Mouse (Mus musculus): ENCODE data around the gene Tapbp.

DNA sequence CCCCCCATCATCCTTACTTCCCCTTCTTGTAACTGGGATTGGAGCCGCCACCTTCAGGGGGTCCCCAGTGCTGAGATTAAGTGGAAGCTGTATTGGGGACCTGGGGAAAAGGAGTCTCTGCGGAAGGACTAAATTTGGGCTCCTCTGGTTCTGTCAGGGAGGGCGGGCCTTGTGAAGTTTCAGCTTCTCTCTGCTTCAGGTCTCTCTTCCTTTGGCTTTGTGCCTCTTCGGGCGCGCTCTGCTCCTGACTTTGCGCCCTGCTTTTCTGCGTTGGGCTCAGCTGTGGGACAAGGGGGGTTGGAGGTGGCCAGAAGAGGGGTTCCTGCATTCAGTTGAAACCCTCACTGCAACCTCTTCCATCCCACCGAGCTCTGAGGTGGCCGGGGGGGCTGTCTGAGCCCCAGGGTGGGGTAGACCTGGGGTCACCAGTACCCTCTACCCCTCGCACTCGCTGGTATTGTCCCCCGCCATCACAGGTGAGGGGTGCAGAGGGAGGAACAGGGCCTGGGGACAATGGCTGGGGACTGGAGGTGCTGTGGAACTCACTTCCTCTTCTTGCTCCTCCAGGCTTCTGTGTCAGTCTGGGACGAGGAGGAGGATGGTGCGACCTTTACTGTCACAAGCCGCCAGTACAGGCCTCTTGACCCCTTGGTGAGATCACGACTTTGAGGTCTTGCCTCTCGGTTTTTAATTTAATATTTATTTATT is 15.6 kb downstream of the Tapbp start:
- TF ChIP-seq HCFC1 (IDR thresholded peaks at IDR 0.05; ENCODE audit: borderline replicate concordance, insufficient read depth, low read length) (no peak), ZNF384 (IDR thresholded peaks at IDR 0.05; ENCODE audit: low read depth, low read length) (no peak), ZC3H11A (IDR thresholded peaks at IDR 0.05; ENCODE audit: borderline replicate concordance, low read depth, low read length) (no peak), CHD2 (IDR thresholded peaks at IDR 0.05; ENCODE audit: low read depth, low read length) (no peak), MAFK (IDR thresholded peaks at IDR 0.05; ENCODE audit: insufficient read depth, low read depth, low read length) (no peak)
